ENCODE assay signal across 12 mouse cellular contexts in the genomic region with DNA sequence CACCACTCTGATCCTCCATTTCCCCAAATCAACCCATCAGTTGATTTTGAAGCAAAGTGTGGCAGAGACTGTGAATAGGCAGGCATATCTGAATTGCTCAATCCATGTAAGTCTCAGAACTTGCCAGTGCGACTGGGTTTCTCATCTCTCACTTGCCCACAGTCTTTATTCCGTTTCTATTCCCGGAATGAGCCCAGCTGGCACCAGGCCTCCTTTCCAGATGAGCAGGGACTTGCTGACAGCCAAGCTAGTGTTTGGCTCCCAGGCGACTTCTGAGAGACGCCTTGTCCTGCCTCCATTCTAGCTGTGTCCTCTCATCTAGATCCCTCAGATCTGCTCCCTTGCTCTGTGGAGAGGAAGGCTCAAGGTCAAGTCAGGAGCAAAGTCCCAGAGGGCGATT. TPM values are rescaled to one million over a fixed set of nuclear protein-coding genes. Genes with fewer than 3 reads are reported as not detected.
DNase-seq lines count a peak whose midpoint lies in the region; ATAC-seq and TF ChIP-seq lines count a peak whose summit lies in the region.
"Had no signal": no experiment of that assay in that cellular context is flagged by ENCODE, and none has a peak within 500 bp of the region (broad histone marks: within the 10 kb centered on the region; RNA-seq: fewer than 3 reads in every experiment).

No protein-coding gene starts in this region.

- no peak for TF ChIP-seq CTCF in olfactory bulb, adult 2 months (IDR thresholded peaks at IDR 0.05; ENCODE audit: insufficient read depth, low read depth, low read length)

- H3K4me1 ChIP-seq in olfactory bulb, adult 2 months (ENCODE audit: control insufficient read depth, insufficient read depth, low read length): peaks cover 7% of the 10 kb centered on the region

- ATAC-seq in granulocyte monocyte progenitor cell, adult 5-6 weeks (replicated peaks; ENCODE audit: poor library complexity, severe bottlenecking): no peak

- DNase-seq in cerebellum, adult 9-10 months: peak; percentile 22
- no peak for DNase-seq in cerebellum, adult 8-10 months
- DNase-seq in frontal cortex, adult 2 months (ENCODE audit: extremely low spot score in 1 of 2, low spot score in 1 of 2): peak; percentile 81 to 89
- peak; percentile 67 for DNase-seq in layer of hippocampus, adult 11-12 months (ENCODE audit: low spot score)
- no peak for DNase-seq in retina, embryonic 14.5 days (ENCODE audit: low spot score)
- no peak for DNase-seq in thymus, adult 18-20 months
- DNase-seq: thymus, postnatal 36 days had no signal

- 42% methylated on average over 6 of the region's 6 CpGs for WGBS in olfactory bulb, adult 2 months

- no peak for TF ChIP-seq POLR2A in olfactory bulb, adult 2 months (IDR thresholded peaks at IDR 0.05; ENCODE audit: insufficient read depth, low read depth, low read length)

- no peak overlapping the region for H3K4me3 ChIP-seq in olfactory bulb, adult 2 months (ENCODE audit: insufficient read depth, low read depth, low read length)
- H3K4me3 ChIP-seq: lung, embryonic 15.5 days had no signal

- H3K27ac ChIP-seq in olfactory bulb, adult 2 months (ENCODE audit: insufficient read depth, low read depth, low read length): peak overlapping the region; percentile 26; the same call in 1 of the 2 replicates
- H3K27ac ChIP-seq: lung, embryonic 15.5 days had no signal

RNA-seq across cellular contexts. Expression of a gene that starts 11.9 kb away (rescaled TPM):
- polyA plus RNA-seq in frontal cortex, adult 2 months (2012; rRNA removed): not detected in 2 replicates
- not detected in 2 replicates for polyA plus RNA-seq in olfactory bulb, adult 2 months (2012; ENCODE audit: insufficient read depth, insufficient read length, low replicate concordance, missing spikeins)
- not detected in 2 replicates for total RNA-seq in granulocyte monocyte progenitor cell, adult 5-6 weeks (2014; fragmentation: Nextera tagmentation)
- not detected in 2 replicates for total RNA-seq in granulocyte monocyte progenitor cell, adult 5-6 weeks (2017)
- polyA plus RNA-seq: embryonic facial prominence, embryonic 14.5 days; lung, embryonic 15.5 days; neural tube, embryonic 14.5 days had no signal

RNA-seq across cellular contexts. Expression of a gene that starts 33.7 kb away (rescaled TPM):
- polyA plus RNA-seq in frontal cortex, adult 2 months (2012; rRNA removed): 71.3 and 72.4 TPM in 2 replicates
- 180 TPM in 1 of 2 replicates, not detected in the other for polyA plus RNA-seq in olfactory bulb, adult 2 months (2012; ENCODE audit: insufficient read depth, insufficient read length, low replicate concordance, missing spikeins)
- total RNA-seq in granulocyte monocyte progenitor cell, adult 5-6 weeks (2014; fragmentation: Nextera tagmentation): 177 and 252 TPM in 2 replicates
- total RNA-seq in granulocyte monocyte progenitor cell, adult 5-6 weeks (2017): 193 and 228 TPM in 2 replicates

Comparison
In these comparisons a context has a peak if more than half of its experiments do, and no peak if none do; other contexts are left out.
1. DNase-seq: peak in cerebellum, adult 9-10 months (single experiment), frontal cortex, adult 2 months (2 of 2) and layer of hippocampus, adult 11-12 months (single experiment); none in cerebellum, adult 8-10 months (single experiment), retina, embryonic 14.5 days (single experiment) and thymus, adult 18-20 months (0 of 2).